Mouse (Mus musculus) lung, embryonic 14.5 days (tissue): ENCODE data around the gene Ankrd11. TPM values are rescaled to one million over a fixed set of nuclear protein-coding genes. Genes with fewer than 3 reads are reported as not detected.

ENCODE experiments used
- ATAC-seq: fragments of 200-750 bp; cut with Nextera tagmentation; 2 replicates; pipeline ENCODE4 v1.8.0; 2017; ENCODE audit warnings: mild to moderate bottlenecking, moderate TSS enrichment, moderate library complexity; ENCODE audit not compliant: insufficient read depth
- DNase-seq: peaks from one replicate; pipeline ENCODE4 v3.0.0-alpha.2; 2015
- H3K27ac ChIP-seq: fragments of 300-500 bp; sonication (generic); 2 replicates; pipeline ENCODE4 v1.5.1; 2014; ENCODE audit warnings: low read depth, mild to moderate bottlenecking, moderate library complexity
- H3K27me3 ChIP-seq: fragments of 300-500 bp; sonication (generic); 2 replicates; pipeline ENCODE4 v1.6.1; 2014; ENCODE audit warnings: low read length, control low read depth; ENCODE audit not compliant: insufficient read depth
- H3K36me3 ChIP-seq: fragments of 300-500 bp; sonication (generic); 2 replicates; pipeline ENCODE4 v1.6.1; 2014; ENCODE audit warnings: control low read depth; ENCODE audit not compliant: insufficient read depth
- H3K4me1 ChIP-seq: fragments of 300-500 bp; sonication (generic); 2 replicates; pipeline ENCODE4 v1.6.1; 2014; ENCODE audit warnings: antibody characterized with exemption, control low read depth; ENCODE audit not compliant: insufficient read depth
- H3K4me2 ChIP-seq: fragments of 300-500 bp; sonication (generic); 2 replicates; pipeline ENCODE4 v1.6.1; 2014; ENCODE audit warnings: mild to moderate bottlenecking
- H3K4me3 ChIP-seq: fragments of 300-500 bp; sonication (generic); 2 replicates; pipeline ENCODE4 v1.5.1; 2014; ENCODE audit warnings: low read depth, low read length
- H3K9ac ChIP-seq: fragments of 300-500 bp; sonication (generic); 2 replicates; pipeline ENCODE4 v1.6.1; 2014
- H3K9me3 ChIP-seq: fragments of 300-500 bp; sonication (generic); 2 replicates; pipeline ENCODE4 v1.6.1; 2016; ENCODE audit warnings: low read depth, low read length, control low read depth
- CTCF ChIP-seq: IDR thresholded peaks from 2 replicates; pipeline ENCODE4 v1.5.1; 2016; ENCODE audit warnings: antibody characterized with exemption, low read depth
- WGBS: fragments of 180-500 bp; shearing (Covaris S2); extraction: QIAGEN DNeasy Blood & Tissue Kit; methylation state at CpG from one replicate; pipeline ENCODE4 v1.1.7; 2014; 5-methylcytosine and 5-hydroxymethylcytosine counted together
- polyA plus RNA-seq: library from polyadenylated mRNA; unstranded; fragments of >200 nt; fragmentation: Nextera tagmentation; extraction: Ambion mirVana; gene quantifications from 2 replicates; pipeline ENCODE4 v1.2.1, GENCODE M21; 2014

Ankrd11 gene
- polyA plus RNA-seq, 1 experiment from 2014 or later: 94.6 TPM

DNA sequence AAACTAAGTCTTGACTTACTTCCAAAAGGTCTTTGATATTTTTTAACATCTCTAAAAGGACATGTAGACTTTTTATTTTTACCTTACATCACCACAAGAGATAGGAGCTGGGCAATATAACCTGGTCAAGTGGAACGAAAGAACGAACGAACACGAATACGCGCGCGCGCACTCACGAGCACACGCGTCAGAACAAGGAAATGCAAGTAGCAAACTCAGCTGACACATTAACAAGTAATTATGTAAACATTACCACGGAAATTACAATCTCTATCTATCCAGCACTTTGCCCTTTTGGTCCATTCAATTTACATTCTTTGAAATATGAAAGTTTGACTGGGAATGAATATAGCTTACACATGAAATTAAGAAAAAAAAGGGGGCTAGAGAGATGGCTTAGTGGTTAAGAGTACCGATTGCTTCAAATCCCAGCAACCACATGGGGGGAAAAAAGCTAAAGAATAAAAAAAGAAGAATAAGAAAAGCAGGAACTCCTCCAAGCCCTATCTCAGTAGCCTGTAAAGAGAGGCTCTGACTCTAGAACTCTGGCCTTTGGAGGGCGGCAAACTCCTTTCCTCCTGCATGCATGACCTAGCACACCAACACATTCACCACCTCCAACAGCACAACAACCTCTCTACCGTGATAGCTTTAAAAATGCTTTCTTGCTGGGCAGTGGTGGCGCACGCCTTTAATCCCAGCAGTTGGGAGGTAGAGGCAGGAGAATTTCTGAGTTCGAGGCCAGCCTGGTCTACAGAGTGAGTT is 58.7 kb downstream of the Ankrd11 start:
- no peak overlapping the region for H3K9ac ChIP-seq
- 83% methylated on average over 19 of the region's 19 CpGs for WGBS
- ATAC-seq (no peak), DNase-seq (no peak)
- no peak for TF ChIP-seq CTCF
- no peak overlapping the region for H3K4me3 ChIP-seq
- no peaks in the 10 kb centered on the region for H3K4me1 ChIP-seq
- no peak overlapping the region for H3K4me2 ChIP-seq
- H3K27ac ChIP-seq: no peak overlapping the region
- H3K9me3 ChIP-seq: no peaks in the 10 kb centered on the region
- no peaks in the 10 kb centered on the region for H3K27me3 ChIP-seq
- no peaks in the 10 kb centered on the region for H3K36me3 ChIP-seq

DNA sequence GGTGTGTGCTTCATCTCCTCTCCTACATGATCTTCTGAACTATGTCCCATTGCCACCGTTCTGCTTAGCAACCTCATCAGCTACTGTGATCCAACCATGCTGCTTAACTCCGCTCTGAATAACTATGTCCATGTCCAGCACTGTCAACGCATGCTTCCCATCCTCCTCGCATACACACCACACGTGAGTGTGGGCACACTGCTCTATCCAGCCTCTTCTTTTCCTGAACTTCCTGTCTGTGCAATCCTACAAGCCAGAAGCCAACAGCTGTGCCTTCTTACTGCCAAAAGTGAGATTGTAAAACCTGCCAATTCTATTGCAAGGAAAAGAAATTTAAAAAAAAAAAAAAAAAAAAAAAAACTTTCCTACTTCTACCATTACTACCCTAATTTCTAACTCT is 60.4 kb downstream of the Ankrd11 start:
- Histone ChIP-seq H3K9me3 (no peaks in the 10 kb centered on the region), H3K4me1 (no peaks in the 10 kb centered on the region), H3K36me3 (no peaks in the 10 kb centered on the region), H3K9ac (no peak overlapping the region), H3K27ac (no peak overlapping the region), H3K27me3 (no peaks in the 10 kb centered on the region), H3K4me2 (no peak overlapping the region), H3K4me3 (no peak overlapping the region)
- DNase-seq: peak; percentile 21
- 74% methylated on average over 5 of the region's 5 CpGs for WGBS
- no peak for ATAC-seq
- no peak for TF ChIP-seq CTCF

DNA sequence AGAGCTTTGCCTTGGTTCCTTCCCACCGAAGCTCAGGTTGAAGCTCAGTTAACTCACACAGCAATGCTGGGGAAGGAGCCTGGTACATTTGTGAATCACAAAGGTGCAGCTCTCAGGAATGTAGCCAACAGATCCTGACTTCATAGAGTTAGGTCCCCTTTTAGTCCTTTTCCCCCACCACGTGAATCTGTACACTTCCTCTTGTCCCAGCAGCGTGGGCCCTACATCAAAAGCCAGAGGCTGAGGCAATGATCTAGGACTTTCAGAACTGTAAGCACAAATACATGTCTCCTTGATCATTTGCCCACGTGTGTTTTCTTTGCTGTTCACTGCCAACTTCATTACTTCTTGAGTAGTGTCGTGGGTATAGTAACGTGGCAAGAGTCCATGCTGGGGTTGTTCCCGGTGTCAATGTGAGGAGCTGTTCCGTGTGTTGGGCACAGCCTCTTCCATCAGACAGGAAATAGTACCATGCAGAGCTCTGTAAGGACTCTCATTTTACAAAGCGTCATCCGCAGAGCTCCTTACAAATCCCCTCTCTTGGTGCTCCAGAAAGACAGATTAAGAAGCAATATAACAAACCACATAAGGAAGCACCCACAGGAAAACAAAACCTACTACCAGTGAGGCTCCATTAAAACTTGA is 62.1 kb downstream of the Ankrd11 start:
- DNase-seq: no peak
- no peak for TF ChIP-seq CTCF
- Histone ChIP-seq H3K9ac (no peak overlapping the region), H3K4me1 (no peaks in the 10 kb centered on the region), H3K27ac (no peak overlapping the region), H3K4me3 (no peak overlapping the region), H3K4me2 (no peak overlapping the region), H3K27me3 (no peaks in the 10 kb centered on the region), H3K36me3 (no peaks in the 10 kb centered on the region), H3K9me3 (no peaks in the 10 kb centered on the region)
- no peak for ATAC-seq
- WGBS: 73% methylated on average over 10 of the region's 10 CpGs

DNA sequence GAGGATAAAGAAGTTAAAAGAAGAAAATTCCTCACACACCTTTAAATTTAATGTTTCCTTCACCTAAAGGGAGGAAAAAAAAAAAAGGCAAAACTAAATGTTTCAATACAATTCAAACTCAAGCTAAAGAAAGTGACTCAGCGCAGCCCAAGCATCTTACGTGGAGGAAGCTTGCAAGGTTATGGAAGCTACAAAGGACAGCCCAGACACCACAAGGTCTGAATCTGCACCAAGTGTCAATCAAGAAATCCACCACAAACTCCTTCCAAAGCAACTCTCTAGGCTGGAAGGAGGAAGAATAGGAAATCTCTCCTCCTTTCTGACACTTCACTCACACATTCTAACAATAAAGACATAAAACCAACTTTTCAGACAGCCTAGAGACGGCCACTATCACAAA is 62.7 kb downstream of the Ankrd11 start:
- H3K9ac ChIP-seq: no peak overlapping the region
- no peak overlapping the region for H3K27ac ChIP-seq
- 87% methylated on average over 3 of the region's 3 CpGs for WGBS
- ATAC-seq (no peak), DNase-seq (no peak)
- no peak overlapping the region for H3K4me3 ChIP-seq
- H3K36me3 ChIP-seq: no peaks in the 10 kb centered on the region
- no peaks in the 10 kb centered on the region for H3K27me3 ChIP-seq
- H3K4me1 ChIP-seq: no peaks in the 10 kb centered on the region
- H3K9me3 ChIP-seq: no peaks in the 10 kb centered on the region
- TF ChIP-seq CTCF: no peak
- H3K4me2 ChIP-seq: no peak overlapping the region

DNA sequence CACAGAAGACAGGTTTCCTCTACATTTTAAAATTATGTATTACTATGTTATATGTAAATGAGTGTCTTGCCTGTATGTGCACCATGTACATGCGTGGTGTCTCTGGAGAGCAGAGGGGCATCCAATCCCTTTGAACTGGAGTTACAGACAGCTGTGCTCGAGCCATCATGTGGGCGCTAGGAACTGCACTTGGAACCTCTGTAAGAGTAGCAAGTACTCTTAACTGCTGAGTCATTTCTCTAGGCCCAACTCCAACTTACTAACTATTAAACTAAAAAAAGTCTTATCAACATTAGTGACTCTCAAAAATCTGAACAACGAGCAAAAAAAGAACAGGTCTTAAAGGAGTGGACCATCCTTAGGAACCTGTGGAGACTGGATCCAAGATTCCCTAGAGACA is 66.0 kb downstream of the Ankrd11 start:
- DNase-seq (no peak), ATAC-seq (no peak)
- 86% methylated on average over 4 of the region's 4 CpGs for WGBS
- Histone ChIP-seq H3K27ac (no peak overlapping the region), H3K9me3 (no peaks in the 10 kb centered on the region), H3K27me3 (no peaks in the 10 kb centered on the region), H3K4me3 (no peak overlapping the region), H3K4me2 (no peak overlapping the region), H3K36me3 (no peaks in the 10 kb centered on the region), H3K4me1 (no peaks in the 10 kb centered on the region), H3K9ac (no peak overlapping the region)
- TF ChIP-seq CTCF: no peak

DNA sequence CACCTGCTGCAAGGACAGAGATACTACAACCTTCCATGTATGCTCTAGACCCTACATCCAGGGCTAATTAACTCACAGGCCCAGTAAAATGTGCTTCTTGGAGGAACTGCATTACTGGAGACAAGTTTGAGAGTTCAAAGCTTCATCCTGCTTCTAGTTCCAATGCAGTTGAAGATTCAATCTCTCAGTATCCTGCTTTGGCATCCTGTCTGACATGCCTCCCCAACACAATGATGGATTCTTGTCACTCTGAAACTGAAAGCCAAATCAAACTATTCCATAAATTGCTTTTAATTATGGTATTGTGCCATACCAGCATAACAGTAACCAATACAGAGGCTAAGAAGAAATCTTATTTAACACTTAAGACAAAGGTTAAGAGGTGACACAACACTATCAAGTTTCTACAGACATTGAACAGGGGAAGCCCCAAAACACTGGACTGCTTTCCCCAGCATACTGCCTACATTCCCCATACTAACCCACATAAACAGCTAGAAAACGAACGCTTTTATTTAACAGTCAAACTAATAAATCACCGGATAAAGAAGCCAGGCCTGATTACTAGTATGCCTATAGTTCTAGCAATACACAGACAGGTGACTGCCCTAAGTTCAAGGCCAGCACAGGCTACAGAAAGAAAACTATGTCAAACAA is 72.0 kb downstream of the Ankrd11 start:
- Histone ChIP-seq H3K27me3 (no peaks in the 10 kb centered on the region), H3K9me3 (no peaks in the 10 kb centered on the region), H3K4me3 (no peak overlapping the region), H3K36me3 (peaks cover 8% of the 10 kb centered on the region), H3K4me2 (no peak overlapping the region), H3K9ac (no peak overlapping the region), H3K27ac (no peak overlapping the region), H3K4me1 (no peaks in the 10 kb centered on the region)
- TF ChIP-seq CTCF: no peak
- no peak for ATAC-seq
- no peak for DNase-seq
- WGBS: 90% methylated on average over 3 of the region's 3 CpGs

DNA sequence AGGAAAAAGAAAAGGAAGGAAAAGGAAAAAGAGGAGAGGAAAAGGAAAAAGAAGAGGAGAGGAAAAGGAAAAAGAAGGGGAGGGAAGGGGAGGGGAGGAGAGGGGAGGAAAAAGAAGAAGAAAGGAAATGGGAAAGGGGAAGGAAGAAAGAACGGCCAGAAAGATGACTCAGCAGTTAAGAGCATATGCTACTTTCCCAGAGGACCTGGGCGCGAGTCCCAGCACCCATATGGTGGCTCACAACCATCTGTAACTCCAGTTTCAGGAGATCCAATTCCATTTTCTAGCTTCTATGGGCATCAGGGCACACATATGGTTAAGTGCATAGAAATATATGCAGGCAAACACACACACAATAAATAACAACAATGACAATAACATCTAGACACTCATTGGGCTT is 73.9 kb downstream of the Ankrd11 start:
- WGBS: 95% methylated on average over 3 of the region's 3 CpGs

More for the DNA sequence above, 73.9 kb downstream of the Ankrd11 start:
- H3K9ac ChIP-seq: no peak overlapping the region
- peaks cover 8% of the 10 kb centered on the region for H3K36me3 ChIP-seq
- H3K4me3 ChIP-seq: no peak overlapping the region
- no peak overlapping the region for H3K4me2 ChIP-seq
- no peak for DNase-seq
- no peaks in the 10 kb centered on the region for H3K4me1 ChIP-seq
- no peak for TF ChIP-seq CTCF
- no peak for ATAC-seq
- H3K27me3 ChIP-seq: no peaks in the 10 kb centered on the region
- no peaks in the 10 kb centered on the region for H3K9me3 ChIP-seq
- no peak overlapping the region for H3K27ac ChIP-seq
